Mouse (Mus musculus): ENCODE data around the gene Gm20388. TPM values are rescaled to one million over a fixed set of nuclear protein-coding genes. Genes with fewer than 3 reads are reported as not detected.

Gm20388 gene
- polyA plus RNA-seq, 1 experiment from 2014 or later: not detected

DNA sequence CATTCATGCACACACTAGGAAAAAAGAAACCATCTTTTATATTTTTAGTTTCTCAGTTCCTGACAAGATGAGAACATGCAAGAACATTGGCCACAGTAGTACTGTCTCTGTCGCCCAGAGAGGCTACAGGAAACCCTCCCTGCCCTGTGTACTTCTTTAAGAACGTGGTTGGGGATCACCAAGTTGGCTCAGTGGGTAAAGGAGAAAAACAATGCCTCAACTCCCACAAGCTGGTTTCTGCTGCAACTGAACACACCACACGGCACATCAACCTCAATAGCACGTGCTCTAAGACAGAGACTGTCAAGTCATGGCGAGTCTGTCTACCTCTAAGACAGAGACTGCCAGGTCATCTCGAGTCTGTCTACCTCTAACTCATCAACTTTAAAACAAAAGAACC, 3042.4 kb downstream of the Gm20388 start:
- ATAC-seq (ENCODE audit: low FRiP score, low TSS enrichment): no peak
- WGBS: 74% methylated on average over 6 of the region's 6 CpGs
- no peak for TF ChIP-seq CTCF (IDR thresholded peaks at IDR 0.05; ENCODE audit: low read depth)
- no peak for TF ChIP-seq EP300 (optimal IDR thresholded peaks at IDR 0.05)
- H3K4me2 ChIP-seq (replicated peaks; ENCODE audit: low read depth): no peak overlapping the region
- no peak for DNase-seq (ENCODE audit: low spot score)
- H3K4me1 ChIP-seq (replicated peaks; ENCODE audit: control insufficient read depth, insufficient read depth): no peaks in the 10 kb centered on the region; the same call in 1 of the 2 replicates
- H3K9ac ChIP-seq (ENCODE audit: low read length): no peak overlapping the region
- H3K36me3 ChIP-seq (ENCODE audit: control insufficient read depth, insufficient read depth, low read length): no peaks in the 10 kb centered on the region
- no peaks in the 10 kb centered on the region for H3K9me3 ChIP-seq (ENCODE audit: control insufficient read depth, low read length)
- H3K4me3 ChIP-seq (ENCODE audit: low read depth, low read length): no peak overlapping the region
- H3K27ac ChIP-seq (replicated peaks): no peak overlapping the region
- no peaks in the 10 kb centered on the region for H3K27me3 ChIP-seq (ENCODE audit: control insufficient read depth, insufficient read depth, low read length)

DNA sequence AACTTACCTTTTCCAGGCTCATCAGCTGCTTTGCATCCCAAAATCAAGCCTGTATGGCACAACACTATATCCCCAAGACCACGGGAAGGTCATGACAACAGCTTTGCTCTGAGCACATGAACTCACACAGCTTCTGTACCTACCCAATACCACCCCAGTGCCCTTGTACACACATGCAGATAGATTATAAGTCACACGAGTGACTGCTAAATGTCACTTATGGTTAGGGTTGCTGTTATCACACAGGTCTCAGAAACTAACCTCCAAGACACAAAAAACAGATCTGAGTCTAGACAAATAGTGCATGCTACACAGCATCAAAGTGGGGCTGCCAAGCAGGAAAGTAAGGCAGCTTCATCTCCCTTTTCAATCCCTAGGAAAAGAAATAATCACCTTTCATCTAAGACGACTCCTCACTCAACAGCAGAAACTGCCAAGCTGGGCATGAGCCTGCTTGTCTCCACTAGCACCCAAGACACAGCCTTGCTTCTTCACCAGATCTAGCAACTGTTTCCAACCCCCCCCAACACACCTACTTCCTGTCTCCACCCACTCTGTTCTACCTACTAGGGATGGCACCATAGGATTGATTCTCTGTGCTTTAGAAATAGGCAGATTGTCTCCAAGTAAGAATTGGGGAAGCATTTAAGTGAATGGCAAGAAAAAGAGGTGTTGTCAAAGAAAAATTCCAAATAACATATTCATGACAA, 3043.6 kb downstream of the Gm20388 start:
- Histone ChIP-seq H3K9me3 (ENCODE audit: control insufficient read depth, low read length) (no peaks in the 10 kb centered on the region), H3K27me3 (ENCODE audit: control insufficient read depth, insufficient read depth, low read length) (no peaks in the 10 kb centered on the region), H3K4me1 (replicated peaks; ENCODE audit: control insufficient read depth, insufficient read depth) (no peaks in the 10 kb centered on the region; the same call in 1 of the 2 replicates), H3K27ac (replicated peaks) (0 out of 2 replicates have a peak overlapping the region, but pooled peaks have one; percentile 8), H3K4me2 (replicated peaks; ENCODE audit: low read depth) (no peak overlapping the region), H3K36me3 (ENCODE audit: control insufficient read depth, insufficient read depth, low read length) (no peaks in the 10 kb centered on the region), H3K9ac (ENCODE audit: low read length) (no peak overlapping the region), H3K4me3 (ENCODE audit: low read depth, low read length) (no peak overlapping the region)
- ATAC-seq (ENCODE audit: low FRiP score, low TSS enrichment) (no peak), DNase-seq (ENCODE audit: low spot score) (no peak)
- WGBS: 59% methylated on average over 3 of the region's 3 CpGs
- TF ChIP-seq CTCF (IDR thresholded peaks at IDR 0.05; ENCODE audit: low read depth): no peak

DNA sequence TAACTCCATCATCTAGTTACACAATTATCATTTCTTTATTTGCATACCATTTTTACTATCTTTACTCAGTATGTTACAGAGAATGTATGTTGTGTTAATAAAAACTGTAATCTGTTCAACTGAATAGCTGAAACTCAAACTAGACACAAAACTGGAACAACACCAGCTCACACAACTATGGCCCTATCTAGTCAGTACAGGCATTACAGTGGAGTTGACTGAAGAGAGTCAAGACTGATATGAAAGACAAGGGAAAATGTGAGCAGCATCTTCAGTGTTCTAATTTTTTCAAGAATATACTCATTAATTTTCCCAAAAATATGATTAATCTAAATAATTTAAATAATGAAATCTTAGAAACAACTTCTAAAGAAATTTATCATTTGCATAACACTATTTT, 3044.6 kb downstream of the Gm20388 start:
- no peak overlapping the region for H3K27ac ChIP-seq (replicated peaks)
- DNase-seq (ENCODE audit: low spot score): no peak
- no peaks in the 10 kb centered on the region; the same call in 1 of the 2 replicates for H3K4me1 ChIP-seq (replicated peaks; ENCODE audit: control insufficient read depth, insufficient read depth)
- no peak overlapping the region for H3K4me3 ChIP-seq (ENCODE audit: low read depth, low read length)
- H3K9me3 ChIP-seq (ENCODE audit: control insufficient read depth, low read length): no peaks in the 10 kb centered on the region
- H3K27me3 ChIP-seq (ENCODE audit: control insufficient read depth, insufficient read depth, low read length): no peaks in the 10 kb centered on the region
- TF ChIP-seq CTCF (IDR thresholded peaks at IDR 0.05; ENCODE audit: low read depth) (no peak), EP300 (optimal IDR thresholded peaks at IDR 0.05) (no peak)
- no peak for ATAC-seq (ENCODE audit: low FRiP score, low TSS enrichment)
- no peaks in the 10 kb centered on the region for H3K36me3 ChIP-seq (ENCODE audit: control insufficient read depth, insufficient read depth, low read length)
- H3K4me2 ChIP-seq (replicated peaks; ENCODE audit: low read depth): no peak overlapping the region
- H3K9ac ChIP-seq (ENCODE audit: low read length): no peak overlapping the region

DNA sequence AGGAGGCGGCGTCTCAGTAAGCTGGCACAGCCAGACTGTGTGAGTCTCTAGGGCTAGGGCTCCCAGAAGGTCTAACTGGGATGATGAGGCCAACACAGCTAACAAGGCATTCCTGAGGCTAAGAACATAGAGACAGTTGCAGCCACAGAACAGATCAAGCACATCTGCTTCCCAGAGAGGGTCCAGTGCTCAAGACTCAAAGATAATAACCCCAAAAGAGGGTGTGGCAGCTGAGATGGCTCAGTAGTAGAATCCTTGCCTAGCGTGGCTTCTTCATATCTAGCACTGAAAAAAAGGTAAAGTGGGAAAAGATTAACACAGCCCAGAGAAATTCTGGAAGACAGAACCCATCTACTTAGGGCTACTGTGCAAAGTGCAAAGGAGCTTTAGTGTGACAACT, 3045.4 kb downstream of the Gm20388 start:
- TF ChIP-seq CTCF (IDR thresholded peaks at IDR 0.05; ENCODE audit: low read depth) (no peak), EP300 (optimal IDR thresholded peaks at IDR 0.05) (no peak)
- H3K9ac ChIP-seq (ENCODE audit: low read length): no peak overlapping the region
- H3K4me3 ChIP-seq (ENCODE audit: low read depth, low read length): no peak overlapping the region
- no peaks in the 10 kb centered on the region for H3K36me3 ChIP-seq (ENCODE audit: control insufficient read depth, insufficient read depth, low read length)
- H3K4me1 ChIP-seq (replicated peaks; ENCODE audit: control insufficient read depth, insufficient read depth): no peaks in the 10 kb centered on the region; the same call in 1 of the 2 replicates
- ATAC-seq (ENCODE audit: low FRiP score, low TSS enrichment): no peak
- no peak overlapping the region for H3K4me2 ChIP-seq (replicated peaks; ENCODE audit: low read depth)
- H3K9me3 ChIP-seq (ENCODE audit: control insufficient read depth, low read length): no peaks in the 10 kb centered on the region
- no peaks in the 10 kb centered on the region for H3K27me3 ChIP-seq (ENCODE audit: control insufficient read depth, insufficient read depth, low read length)
- no peak for DNase-seq (ENCODE audit: low spot score)
- 81% methylated on average over 3 of the region's 3 CpGs for WGBS
- H3K27ac ChIP-seq (replicated peaks): no peak overlapping the region; the same call in 1 of the 2 replicates

DNA sequence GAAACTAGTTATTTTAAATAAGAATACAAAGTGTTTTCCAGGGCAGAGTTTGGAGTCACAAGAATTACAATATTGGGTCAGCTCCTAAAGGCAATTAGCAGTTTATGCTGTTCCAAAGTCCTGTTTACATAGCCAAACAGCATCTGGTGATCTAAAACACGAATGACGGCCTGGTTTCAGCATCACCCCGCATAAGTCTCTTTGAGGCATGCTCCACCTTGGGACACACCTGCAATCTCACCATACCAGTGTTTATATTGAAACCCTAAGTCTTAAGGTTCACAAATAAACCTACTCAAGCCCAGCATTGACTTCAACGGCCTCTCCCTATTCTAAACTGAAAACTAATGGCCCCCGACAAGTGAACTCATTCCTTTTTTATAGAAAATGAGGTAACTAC, 3049.7 kb downstream of the Gm20388 start:
- no peaks in the 10 kb centered on the region for H3K27me3 ChIP-seq (ENCODE audit: control insufficient read depth, insufficient read depth, low read length)
- no peak for ATAC-seq (ENCODE audit: low FRiP score, low TSS enrichment)
- no peak overlapping the region for H3K27ac ChIP-seq (replicated peaks)
- WGBS: 36% methylated on average over 5 of the region's 5 CpGs
- no peak overlapping the region for H3K4me2 ChIP-seq (replicated peaks; ENCODE audit: low read depth)
- no peak for DNase-seq (ENCODE audit: low spot score)
- no peak overlapping the region for H3K4me3 ChIP-seq (ENCODE audit: low read depth, low read length)
- peaks cover 4% of the 10 kb centered on the region; the same call in 1 of the 2 replicates for H3K4me1 ChIP-seq (replicated peaks; ENCODE audit: control insufficient read depth, insufficient read depth)
- no peaks in the 10 kb centered on the region for H3K36me3 ChIP-seq (ENCODE audit: control insufficient read depth, insufficient read depth, low read length)
- no peak overlapping the region for H3K9ac ChIP-seq (ENCODE audit: low read length)
- TF ChIP-seq CTCF (IDR thresholded peaks at IDR 0.05; ENCODE audit: low read depth) (no peak), EP300 (optimal IDR thresholded peaks at IDR 0.05) (no peak)
- no peaks in the 10 kb centered on the region for H3K9me3 ChIP-seq (ENCODE audit: control insufficient read depth, low read length)

DNA sequence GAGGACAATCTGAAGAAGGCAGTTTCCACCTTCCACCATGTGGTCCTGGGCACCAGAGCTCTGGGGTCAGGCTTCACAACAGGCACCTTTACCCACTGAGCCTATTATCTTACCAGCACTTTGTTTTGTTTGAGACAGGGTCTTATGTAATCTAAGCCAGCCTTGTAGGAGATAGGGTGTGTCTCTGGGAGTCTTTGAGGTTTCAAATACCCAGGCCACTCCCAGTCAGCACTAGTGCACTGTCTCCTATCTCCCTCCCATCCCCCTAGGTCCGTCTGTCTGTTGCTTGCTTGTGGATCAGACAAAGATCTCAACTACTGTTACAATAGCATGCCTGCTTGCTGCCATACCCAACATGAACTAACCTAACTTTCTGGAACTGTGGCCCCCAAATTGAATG, 3050.3 kb downstream of the Gm20388 start:
- TF ChIP-seq CTCF (IDR thresholded peaks at IDR 0.05; ENCODE audit: low read depth) (no peak), EP300 (optimal IDR thresholded peaks at IDR 0.05) (no peak)
- Histone ChIP-seq H3K4me3 (ENCODE audit: low read depth, low read length) (no peak overlapping the region), H3K9ac (ENCODE audit: low read length) (no peak overlapping the region), H3K36me3 (ENCODE audit: control insufficient read depth, insufficient read depth, low read length) (no peaks in the 10 kb centered on the region), H3K4me1 (replicated peaks; ENCODE audit: control insufficient read depth, insufficient read depth) (peaks cover 4% of the 10 kb centered on the region; the same call in 1 of the 2 replicates), H3K27me3 (ENCODE audit: control insufficient read depth, insufficient read depth, low read length) (no peaks in the 10 kb centered on the region), H3K27ac (replicated peaks) (0 out of 2 replicates have a peak overlapping the region, but pooled peaks have one; percentile 35), H3K9me3 (ENCODE audit: control insufficient read depth, low read length) (no peaks in the 10 kb centered on the region), H3K4me2 (replicated peaks; ENCODE audit: low read depth) (no peak overlapping the region)
- no peak for ATAC-seq (ENCODE audit: low FRiP score, low TSS enrichment)
- no peak for DNase-seq (ENCODE audit: low spot score)
- 25% methylated on average over 1 of the region's 1 CpGs for WGBS
